Mouse (Mus musculus): Measurements from ENCODE around the gene Il23a. TPM values are rescaled to one million over a fixed set of nuclear protein-coding genes. Genes with fewer than 3 reads are reported as not detected.
"Not testable (repeated sequence)": the region's sequence is repeated elsewhere in the genome, so short reads cannot be mapped to it uniquely, and the experiment has no call there.

Il23a gene
- total RNA-seq, 2 experiments from 2014 or later = 0.85 TPM; not detected in 1

- no peak for DNase-seq (ENCODE audit: low spot score in 2 of 2)
Measured at GRCm38 (mm10) chr10:128269206-128269910, 29.2 kb downstream of the Il23a start.

GRCm38 (mm10) chr10:128268371-128268770, 30.2 kb downstream of the Il23a start, which contains the start of gene Apof:
Gene Apof (plus strand): TSS chr10:128268671.
- DNase-seq (ENCODE audit: low spot score in 2 of 2) = no peak

GRCm38 (mm10) chr10:128263393-128264310, 34.9 kb downstream of the Il23a start:
- DNase-seq (ENCODE audit: low spot score in 2 of 2) = no peak

GRCm38 (mm10) chr10:128262300-128262699, 36.3 kb downstream of the Il23a start:
- DNase-seq (ENCODE audit: low spot score in 2 of 2) = no peak

- not testable (repeated sequence) for DNase-seq (ENCODE audit: low spot score in 2 of 2)
Measured at GRCm38 (mm10) chr10:128260376-128260775, 38.2 kb downstream of the Il23a start.

- no peak for DNase-seq (ENCODE audit: low spot score in 2 of 2)
Measured at GRCm38 (mm10) chr10:128259946-128260345, 38.6 kb downstream of the Il23a start.

GRCm38 (mm10) chr10:128258953-128259352, 39.6 kb downstream of the Il23a start:
- DNase-seq (ENCODE audit: low spot score in 2 of 2) = no peak

GRCm38 (mm10) chr10:128256328-128256727, 42.2 kb downstream of the Il23a start:
- no peak for DNase-seq (ENCODE audit: low spot score in 2 of 2)

GRCm38 (mm10) chr10:128255925-128256324, 42.6 kb downstream of the Il23a start:
- no peak for DNase-seq (ENCODE audit: low spot score in 2 of 2)

GRCm38 (mm10) chr10:128253677-128254255, 44.8 kb downstream of the Il23a start, which contains the start of gene Apon:
Gene Apon (plus strand): TSS chr10:128254096.
- DNase-seq (ENCODE audit: low spot score in 2 of 2) = no peak

- no peak for DNase-seq (ENCODE audit: low spot score in 2 of 2)
Measured at GRCm38 (mm10) chr10:128250565-128250964, 48.0 kb downstream of the Il23a start.

- no peak for DNase-seq (ENCODE audit: low spot score in 2 of 2)
Measured at GRCm38 (mm10) chr10:128247020-128247732, 51.4 kb downstream of the Il23a start.

Other genes starting within 250 kb of the Il23a start
- 100 to 1,000 TPM; 166 to 168 TPM for gene Ptges3, start 239.8 kb downstream of the Il23a start, total RNA-seq (2021)
- 1,000 to 10,000 TPM; 1,650 to 1,701 TPM for gene Atp5b, start 215.5 kb downstream of the Il23a start, total RNA-seq (2021)
- 10 to 100 TPM; 32.0 to 35.1 TPM for gene Baz2a, start 207.2 kb downstream of the Il23a start, total RNA-seq (2021)
- gene Rbms2, start 118.5 kb downstream of the Il23a start, total RNA-seq (2021) = 10 to 100 TPM; 11.3 to 16.1 TPM
- 10 to 100 TPM; 12.2 to 17.1 TPM for gene Gls2, start 104.3 kb downstream of the Il23a start, total RNA-seq (2021)
- gene Spryd4, start 86.9 kb downstream of the Il23a start, total RNA-seq (2021) = 10 to 100 TPM; 11.5 to 12.8 TPM
- gene Mip, start 72.9 kb downstream of the Il23a start, total RNA-seq (2021) = not detected
- 10 to 100 TPM in 1 of 2 experiments, 1 to 10 TPM in 1; 7.8 to 10.1 TPM for gene Timeless, start 66.7 kb downstream of the Il23a start, total RNA-seq (2021)
- gene Apon, start 44.7 kb downstream of the Il23a start, total RNA-seq (2021) = not detected
- not detected for gene Apof, start 30.1 kb downstream of the Il23a start, total RNA-seq (2021)
- 10 to 100 TPM; 25.6 to 29.3 TPM for gene Stat2, start 28.2 kb downstream of the Il23a start, total RNA-seq (2021)
- gene Pan2, start 4.6 kb upstream of the Il23a start, total RNA-seq (2021) = 10 to 100 TPM; 15.5 to 15.8 TPM
- 10 to 100 TPM; 75.5 to 78.5 TPM for gene Cnpy2, start 23.7 kb upstream of the Il23a start, total RNA-seq (2021)
- 100 to 1,000 TPM; 277 to 286 TPM for gene Cs, start 39.0 kb upstream of the Il23a start, total RNA-seq (2021)
- gene Coq10a, start 70.2 kb upstream of the Il23a start, total RNA-seq (2021) = 10 to 100 TPM; 55.6 to 58.8 TPM
- gene Ankrd52, start 78.4 kb upstream of the Il23a start, total RNA-seq (2021) = 10 to 100 TPM; 79.0 to 80.3 TPM
- gene Slc39a5, start 102.5 kb upstream of the Il23a start, total RNA-seq (2021) = under 1 TPM; 0.22 to 0.53 TPM
- 10 to 100 TPM; 94.1 to 94.2 TPM for gene Nabp2, start 112.7 kb upstream of the Il23a start, total RNA-seq (2021)
- 10 to 100 TPM; 76.0 to 78.2 TPM for gene Rnf41, start 112.9 kb upstream of the Il23a start, total RNA-seq (2021)
- 100 to 1,000 TPM; 205 to 222 TPM for gene Smarcc2, start 160.5 kb upstream of the Il23a start, total RNA-seq (2021)
- gene Myl6, start 195.4 kb upstream of the Il23a start, total RNA-seq (2021) = 100 to 1,000 TPM; 608 to 632 TPM
- 10 to 100 TPM; 25.5 to 29.3 TPM for gene Myl6b, start 199.9 kb upstream of the Il23a start, total RNA-seq (2021)
- 10 to 100 TPM; 10.1 to 11.9 TPM for gene Esyt1, start 227.1 kb upstream of the Il23a start, total RNA-seq (2021)
- gene Zc3h10, start 249.0 kb upstream of the Il23a start, total RNA-seq (2021) = 10 to 100 TPM; 12.2 to 14.0 TPM